Mouse (Mus musculus): ENCODE measurements around the gene Tpsg1. TPM values are rescaled to one million over a fixed set of nuclear protein-coding genes. Genes with fewer than 3 reads are reported as not detected.

The Tpsg1 gene
- total RNA-seq (2022), result not detected

- no peak for DNase-seq (ENCODE audit: low spot score)
Measured at GRCm38 (mm10) chr17:25368973-25369372, at the start of gene Tpsg1. Gene Tpsg1, plus strand, starts transcription at chr17:25369273.

- no peak for DNase-seq (ENCODE audit: low spot score)
Measured at GRCm38 (mm10) chr17:25320819-25321218, 48.3 kb upstream of the Tpsg1 start.

- no peak for DNase-seq (ENCODE audit: low spot score)
Measured at GRCm38 (mm10) chr17:25322930-25323329, 46.1 kb upstream of the Tpsg1 start.

- DNase-seq (ENCODE audit: low spot score), result no peak
Measured at GRCm38 (mm10) chr17:25332321-25332720, 36.8 kb upstream of the Tpsg1 start.

GRCm38 (mm10) chr17:25333943-25334342 is 35.1 kb upstream of the Tpsg1 start:
- DNase-seq (ENCODE audit: low spot score), result peak; percentile 3

- no peak for DNase-seq (ENCODE audit: low spot score)
Measured at GRCm38 (mm10) chr17:25338218-25338617, 30.9 kb upstream of the Tpsg1 start.

GRCm38 (mm10) chr17:25340003-25340402 is 29.1 kb upstream of the Tpsg1 start:
- no peak for DNase-seq (ENCODE audit: low spot score)

- no peak for DNase-seq (ENCODE audit: low spot score)
Measured at GRCm38 (mm10) chr17:25341490-25341889, 27.6 kb upstream of the Tpsg1 start.

GRCm38 (mm10) chr17:25345462-25345861 is 23.6 kb upstream of the Tpsg1 start, which contains the start of gene Tpsab1:
Gene Tpsab1, minus strand, starts transcription at chr17:25345562.
- DNase-seq (ENCODE audit: low spot score), result no peak

GRCm38 (mm10) chr17:25361291-25361690 is 7.8 kb upstream of the Tpsg1 start:
- DNase-seq (ENCODE audit: low spot score), result no peak

GRCm38 (mm10) chr17:25363726-25364125 is 5.3 kb upstream of the Tpsg1 start:
- DNase-seq (ENCODE audit: low spot score), result no peak

- no peak for DNase-seq (ENCODE audit: low spot score)
Measured at GRCm38 (mm10) chr17:25366005-25366404, 3.1 kb upstream of the Tpsg1 start, which contains the start of gene Tpsb2. Gene Tpsb2, plus strand, starts transcription at chr17:25366305.

- no peak for DNase-seq (ENCODE audit: low spot score)
Measured at GRCm38 (mm10) chr17:25372491-25372890, 3.4 kb downstream of the Tpsg1 start.

GRCm38 (mm10) chr17:25374011-25374410 is 4.9 kb downstream of the Tpsg1 start:
- DNase-seq (ENCODE audit: low spot score), result no peak

- DNase-seq (ENCODE audit: low spot score), result no peak
Measured at GRCm38 (mm10) chr17:25394526-25394925, 25.5 kb downstream of the Tpsg1 start.

GRCm38 (mm10) chr17:25397804-25398519 is 28.9 kb downstream of the Tpsg1 start:
- peak; percentile 60 for DNase-seq (ENCODE audit: low spot score)

GRCm38 (mm10) chr17:25398520-25398838 is 29.4 kb downstream of the Tpsg1 start:
- no peak for DNase-seq (ENCODE audit: low spot score)

- no peak for DNase-seq (ENCODE audit: low spot score)
Measured at GRCm38 (mm10) chr17:25400443-25400842, 31.4 kb downstream of the Tpsg1 start.

GRCm38 (mm10) chr17:25401491-25401890 is 32.4 kb downstream of the Tpsg1 start:
- no peak for DNase-seq (ENCODE audit: low spot score)

- no peak for DNase-seq (ENCODE audit: low spot score)
Measured at GRCm38 (mm10) chr17:25402224-25402623, 33.2 kb downstream of the Tpsg1 start.

GRCm38 (mm10) chr17:25404190-25404589 is 35.1 kb downstream of the Tpsg1 start:
- no peak for DNase-seq (ENCODE audit: low spot score)

- DNase-seq (ENCODE audit: low spot score), result no peak
Measured at GRCm38 (mm10) chr17:25405224-25405895, 36.3 kb downstream of the Tpsg1 start.

- no peak for DNase-seq (ENCODE audit: low spot score)
Measured at GRCm38 (mm10) chr17:25406011-25406441, 37.0 kb downstream of the Tpsg1 start.
